ENCODE assay signal across 15 mouse cellular contexts in the genomic region with DNA sequence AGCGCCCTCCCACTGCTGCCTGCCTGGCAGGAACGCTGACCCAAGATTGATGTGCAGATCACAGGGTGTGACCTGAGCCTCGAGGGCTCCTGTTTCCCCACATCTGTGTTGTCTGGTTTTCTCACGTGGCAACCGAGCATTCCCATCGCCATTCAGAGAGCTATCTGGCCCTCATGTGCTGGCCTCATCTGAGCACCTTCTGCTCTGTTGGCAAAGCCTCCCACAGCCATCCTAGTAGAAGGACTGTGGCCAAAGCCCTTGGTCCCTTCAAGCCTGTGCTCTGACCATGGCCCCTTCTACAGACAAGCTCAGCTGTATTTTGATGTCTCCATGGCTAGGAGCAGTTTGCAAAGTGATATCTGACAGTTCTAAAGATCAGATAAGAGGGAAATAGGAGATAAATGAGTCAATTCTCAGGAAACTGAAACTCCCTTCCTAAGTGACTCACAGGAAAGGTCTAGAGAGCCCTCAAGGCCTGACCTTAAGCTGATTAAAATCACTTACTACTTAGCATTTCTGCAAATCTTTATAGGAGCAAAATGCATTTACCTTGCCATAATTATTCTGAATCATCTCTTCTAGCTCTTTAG.
DNase-seq lines count a peak whose midpoint lies in the region.
"Had no signal": no experiment of that assay in that cellular context is flagged by ENCODE, and none has a peak within 500 bp of the region (broad histone marks: within the 10 kb centered on the region; RNA-seq: fewer than 3 reads in every experiment).

No protein-coding gene starts in this region.

- DNase-seq in embryo, embryonic 10.5 days (ENCODE audit: low spot score): peak; percentile 32
- DNase-seq in embryo, embryonic 9.5 days (ENCODE audit: extremely low spot score): no peak
- DNase-seq in 3T3-L1 (ENCODE audit: low read depth, low spot score): peak; percentile 15
- DNase-seq in cerebellum, adult 11 months: peak; percentile 42
- DNase-seq in cerebellum, adult 9-11 months: peak; percentile 74
- no peak for DNase-seq in ovary, adult 18-20 months (ENCODE audit: low spot score)
- DNase-seq in gastrocnemius, postnatal 36 days: no peak
- no peak for DNase-seq in thymus, postnatal 25 days
- DNase-seq: gastrocnemius, postnatal 10 days; heart, adult 11 months; heart, postnatal 10 days; layer of hippocampus, adult 9-11 months; lung, embryonic 14.5 days; lung, postnatal 4 days; thymus, adult 2 months had no signal

- intact Hi-C loops in gastrocnemius, postnatal 36 days (cut with DNase I): no loop called here

Comparison
In these comparisons a context has a peak if more than half of its experiments do, and no peak if none do; other contexts are left out.
1. DNase-seq: peak in embryo, embryonic 10.5 days (single experiment), 3T3-L1 (single experiment), cerebellum, adult 11 months (single experiment) and cerebellum, adult 9-11 months (single experiment); none in embryo, embryonic 9.5 days (single experiment), ovary, adult 18-20 months (single experiment), gastrocnemius, postnatal 36 days (0 of 2) and thymus, postnatal 25 days (single experiment).